Mouse (Mus musculus) C2C12 (cell line): Measurements from ENCODE around the gene Arhgef40.

ENCODE experiments used
- CEBPB ChIP-seq: IDR thresholded peaks from one replicate; pipeline ENCODE4 v1.6.1; 2011; ENCODE audit warnings: low read depth, mild to moderate bottlenecking, control low read depth, moderate library complexity
- CTCF ChIP-seq: IDR thresholded peaks from one replicate; pipeline ENCODE4 v1.5.1; 2011; ENCODE audit not compliant: control insufficient read depth, insufficient read depth, insufficient read length
- MAX ChIP-seq: IDR thresholded peaks from one replicate; pipeline ENCODE4 v1.6.1; 2011; ENCODE audit warnings: mild to moderate bottlenecking, control low read depth
- MYOD1 ChIP-seq: IDR thresholded peaks from one replicate; pipeline ENCODE4 v1.6.1; 2011; ENCODE audit warnings: low read depth; ENCODE audit not compliant: control insufficient read depth, insufficient read length
- MYOG ChIP-seq: IDR thresholded peaks from one replicate; pipeline ENCODE4 v1.6.1; 2011; ENCODE audit not compliant: control insufficient read depth, insufficient read length; ENCODE audit errors: extremely low read depth
- USF1 ChIP-seq: IDR thresholded peaks from one replicate; pipeline ENCODE4 v1.6.1; 2011; ENCODE audit warnings: low read depth, mild to moderate bottlenecking, control low read depth, moderate library complexity

DNA sequence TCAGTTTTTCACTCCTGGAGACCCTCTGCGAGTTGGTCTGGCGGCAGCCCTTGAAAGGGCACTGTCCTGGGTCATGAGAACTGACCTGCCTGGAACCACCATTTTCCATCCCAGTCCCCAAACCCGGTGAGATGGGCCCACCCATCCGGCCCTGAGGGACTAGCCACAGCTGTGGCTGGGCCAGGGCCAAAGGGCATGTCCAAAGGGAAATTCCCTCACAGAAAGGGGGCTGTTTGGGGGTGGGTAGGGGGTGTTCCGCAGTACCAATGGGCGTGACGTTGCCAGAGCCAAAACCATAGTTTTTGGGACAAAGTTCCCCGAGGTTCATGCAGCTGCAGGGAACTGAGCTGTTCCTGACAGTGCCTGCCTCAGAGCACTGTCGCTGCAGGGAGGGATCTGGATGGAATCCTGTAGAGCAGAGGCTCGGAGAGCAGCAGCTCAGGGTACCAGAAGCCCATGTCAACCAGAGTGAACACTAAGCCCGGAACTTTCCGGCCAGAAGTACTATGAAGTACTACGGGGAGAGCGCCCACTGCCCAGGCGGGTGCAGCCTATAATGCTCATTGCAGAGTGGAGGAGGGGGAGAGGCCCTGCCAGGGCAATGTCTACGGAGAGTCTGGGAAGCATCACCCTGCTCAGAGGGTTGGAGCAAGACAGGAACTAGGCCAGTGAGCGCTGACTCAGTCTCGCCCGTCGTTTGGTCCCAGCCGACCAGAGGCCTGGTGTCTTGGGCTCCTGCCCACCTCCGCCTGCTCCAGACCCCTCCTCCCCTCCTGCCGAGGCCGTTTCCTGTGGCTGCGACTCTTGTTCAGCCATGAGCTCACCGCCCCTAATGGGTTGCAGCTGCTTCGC lies 1.0 kb downstream of the Arhgef40 start:
- TF ChIP-seq MYOG (no peak), CTCF (no peak), USF1 (no peak), MYOD1 (peak; percentile 76), CEBPB (no peak), MAX (no peak)
